Mouse (Mus musculus) CH12.LX (cell line): Measurements from ENCODE around the gene Capn2. TPM values are rescaled to one million over a fixed set of nuclear protein-coding genes. Genes with fewer than 3 reads are reported as not detected.

ENCODE experiments used
- DNase-seq: peaks from one replicate; pipeline ENCODE4 v3.0.0-alpha.2; 2013; ENCODE audit errors: extremely low read depth
- H3K27ac ChIP-seq: 2 replicates; pipeline ENCODE4 v1.5.1; 2012; ENCODE audit warnings: low read depth, mild to moderate bottlenecking, control low read depth, moderate library complexity; ENCODE audit not compliant: insufficient read depth
- H3K27me3 ChIP-seq: replicated peaks from 2 replicates; pipeline ENCODE3; 2012; ENCODE audit warnings: inconsistent platforms
- H3K36me3 ChIP-seq, 2 experiments: replicated peaks in 1 of 2; 2 replicates each; pipeline versions ENCODE3 to v1.6.1; 2012; ENCODE audit warnings: inconsistent platforms in 1 of 2, low read length in 1 of 2, mild to moderate bottlenecking in 1 of 2, mixed read lengths in 1 of 2, moderate library complexity in 1 of 2; ENCODE audit not compliant: control insufficient read depth in 1 of 2, insufficient read depth in 1 of 2
- H3K4me1 ChIP-seq, 2 experiments: 2 replicates each; pipeline ENCODE4 v1.6.1; 2012; ENCODE audit warnings: inconsistent platforms in 1 of 2, moderate library complexity in 1 of 2; ENCODE audit not compliant: insufficient read depth in 2 of 2, control insufficient read depth in 1 of 2
- H3K4me2 ChIP-seq: 2 replicates; pipeline ENCODE4 v1.6.1; 2012; ENCODE audit warnings: low read depth, mild to moderate bottlenecking, control low read depth; ENCODE audit not compliant: poor library complexity, insufficient read depth, severe bottlenecking
- H3K4me3 ChIP-seq, 3 experiments: fragments of 150-350 bp in 1 of 3; sonication (generic) in 1 of 3; replicated peaks in 1 of 3; 2 replicates each; pipeline versions ENCODE3 to v1.5.1; 2011 to 2012; ENCODE audit warnings: low read depth in 2 of 3, low read length in 2 of 3, mild to moderate bottlenecking in 2 of 3, moderate library complexity in 2 of 3, control low read depth in 1 of 3, improper control_type of control experiment in 1 of 3, inconsistent platforms in 1 of 3, mixed read lengths in 1 of 3; ENCODE audit not compliant: poor library complexity in 1 of 3
- H3K79me2 ChIP-seq: replicated peaks from 2 replicates; pipeline ENCODE4 v1.6.1; 2012; ENCODE audit warnings: mild to moderate bottlenecking, moderate library complexity; ENCODE audit not compliant: control insufficient read depth, poor library complexity, insufficient read depth, severe bottlenecking; ENCODE audit errors: extremely low read depth
- H3K9ac ChIP-seq: 2 replicates; pipeline ENCODE4 v1.6.1; 2012; ENCODE audit warnings: low read depth, mild to moderate bottlenecking, control low read depth, moderate library complexity; ENCODE audit not compliant: insufficient read depth
- H3K9me3 ChIP-seq: replicated peaks from 2 replicates; pipeline ENCODE3; 2012; ENCODE audit warnings: low read length, inconsistent platforms, mixed read lengths
- CHD1 ChIP-seq: IDR thresholded peaks from 2 replicates; pipeline ENCODE4 v1.6.1; 2012; ENCODE audit warnings: low read depth, low read length, improper control_type of control experiment, inconsistent platforms
- CHD2 ChIP-seq: IDR thresholded peaks from 2 replicates; pipeline ENCODE4 v1.6.1; 2011; ENCODE audit warnings: low read length, improper control_type of control experiment
- E2F4 ChIP-seq: IDR thresholded peaks from 2 replicates; pipeline ENCODE4 v1.6.1; 2011; ENCODE audit warnings: low read depth, low read length, improper control_type of control experiment; ENCODE audit not compliant: insufficient replicate concordance
- IRF4 ChIP-seq: IDR thresholded peaks from 2 replicates; pipeline ENCODE4 v1.6.1; 2014; ENCODE audit warnings: low read depth, mild to moderate bottlenecking, inconsistent platforms, low read length, improper control_type of control experiment
- JUND ChIP-seq: conservative IDR thresholded peaks from 2 replicates; pipeline ENCODE4 v1.6.1; 2011; ENCODE audit warnings: low read depth, low read length, improper control_type of control experiment
- KAT2A ChIP-seq: IDR thresholded peaks from 2 replicates; pipeline ENCODE4 v1.6.1; 2012; ENCODE audit warnings: low read length, improper control_type of control experiment, inconsistent platforms; ENCODE audit not compliant: insufficient replicate concordance
- MAX ChIP-seq: IDR thresholded peaks from 2 replicates; pipeline ENCODE4 v1.6.1; 2011; ENCODE audit warnings: low read length, improper control_type of control experiment
- PAX5 ChIP-seq: IDR thresholded peaks from 2 replicates; pipeline ENCODE4 v1.6.1; 2012; ENCODE audit warnings: low read length, inconsistent platforms, mixed read lengths
- POLR2A ChIP-seq: IDR thresholded peaks from 2 replicates; pipeline ENCODE4 v1.6.1; 2011; ENCODE audit warnings: low read depth, mild to moderate bottlenecking, improper control_type of control experiment, low read length
- POLR2AphosphoS2 ChIP-seq: IDR thresholded peaks from 2 replicates; pipeline ENCODE4 v1.6.1; 2011; ENCODE audit warnings: low read depth, low read length, improper control_type of control experiment
- SIN3A ChIP-seq: IDR thresholded peaks from 2 replicates; pipeline ENCODE4 v1.6.1; 2012; ENCODE audit warnings: low read length, improper control_type of control experiment, inconsistent platforms
- UBTF ChIP-seq: IDR thresholded peaks from 2 replicates; pipeline ENCODE4 v1.6.1; 2012; ENCODE audit warnings: low read depth, mild to moderate bottlenecking, inconsistent platforms, low read length, improper control_type of control experiment, moderate library complexity
- USF1 ChIP-seq: IDR thresholded peaks from 2 replicates; pipeline ENCODE4 v1.6.1; 2014; ENCODE audit warnings: low read depth, mild to moderate bottlenecking, inconsistent platforms, low read length, improper control_type of control experiment
- USF2 ChIP-seq: conservative IDR thresholded peaks from 2 replicates; pipeline ENCODE4 v1.6.1; 2011; ENCODE audit warnings: low read depth, low read length, improper control_type of control experiment
- ZC3H11A ChIP-seq: IDR thresholded peaks from 2 replicates; pipeline ENCODE4 v1.6.1; 2012; ENCODE audit warnings: low read depth, mild to moderate bottlenecking, inconsistent platforms, low read length, improper control_type of control experiment
- ZNF384 ChIP-seq: IDR thresholded peaks from 2 replicates; pipeline ENCODE4 v1.6.1; 2012; ENCODE audit warnings: low read depth, low read length, improper control_type of control experiment, inconsistent platforms
- dilution Hi-C: fragments of 300-500 bp; cut with MboI; formaldehyde crosslinking; loops from 2 replicates; pipeline ENCODE4 v1.14.3; 2020; ENCODE audit warnings: low sequenced_read_pairs; ENCODE audit not compliant: extremely low pct_unique_long_range_greater_than_20kb, extremely low pct_ligation_motif_present
- in situ Hi-C: fragments of 300-500 bp; cut with MboI; formaldehyde crosslinking; loops from 3 replicates; pipeline ENCODE4 v1.14.3; 2019; ENCODE audit warnings: low sequenced_read_pairs, low pct_ligation_motif_present, low pct_unique_long_range_greater_than_20kb, mixed read lengths
- polyA plus RNA-seq: library from polyadenylated mRNA; unstranded; fragments of >175 nt; gene quantifications from 2 replicates; pipeline ENCODE4 v1.2.1, GENCODE M21; 2012; ENCODE audit warnings: low read depth; ENCODE audit not compliant: insufficient read length
- total RNA-seq, 2 experiments: library from RNA; depleted of rRNA; stranded (reverse); fragments of 300-350 nt in 1 of 2; fragments of >200 nt in 1 of 2; gene quantifications; 2 replicates each; pipeline ENCODE4 v1.2.3; 2012 to 2014

Capn2 gene
- total and polyA plus RNA-seq, 3 experiments, result 10.9 to 28.1 (median 15.0) TPM

- no peak for TF ChIP-seq E2F4
- no peak for TF ChIP-seq USF1
- TF ChIP-seq KAT2A, result no peak
- no peak for TF ChIP-seq PAX5
- TF ChIP-seq POLR2AphosphoS2, result no peak
- no peak for TF ChIP-seq CHD2
- no peak for TF ChIP-seq JUND
- no peak for TF ChIP-seq CHD1
- TF ChIP-seq UBTF, result no peak
- no peak for TF ChIP-seq ZC3H11A
- H3K4me2 ChIP-seq, result no peak overlapping the region
- H3K9me3 ChIP-seq, result no peaks in the 10 kb centered on the region
- no peaks in the 10 kb centered on the region for H3K27me3 ChIP-seq
- H3K4me1 ChIP-seq, result no peaks in the 10 kb centered on the region
- dilution Hi-C loops (no loop called here), in situ Hi-C loops (no loop called here)
- no peak overlapping the region for H3K9ac ChIP-seq
- H3K79me2 ChIP-seq, result no peaks in the 10 kb centered on the region
- H3K36me3 ChIP-seq, result peaks cover 39 to 76% of the 10 kb centered on the region in 2 experiments
- H3K4me3 ChIP-seq, result no peak overlapping the region
- no peak for DNase-seq
- H3K27ac ChIP-seq, result no peak overlapping the region
These were observed 34.2 kb downstream of the Capn2 start for GRCm38 (mm10) chr1:182482991-182483909.

- dilution Hi-C loops (no loop called here), in situ Hi-C loops (no loop called here)
- Histone ChIP-seq H3K4me3 (no peak overlapping the region), H3K4me2 (no peak overlapping the region), H3K79me2 (no peaks in the 10 kb centered on the region), H3K27ac (no peak overlapping the region), H3K9ac (no peak overlapping the region), H3K9me3 (no peaks in the 10 kb centered on the region), H3K4me1 (no peaks in the 10 kb centered on the region), H3K36me3 (peaks cover 50 to 81% of the 10 kb centered on the region in 2 experiments), H3K27me3 (no peaks in the 10 kb centered on the region)
- TF ChIP-seq ZNF384, result no peak
- no peak for TF ChIP-seq POLR2A
- TF ChIP-seq IRF4, result no peak
- no peak for TF ChIP-seq MAX
- TF ChIP-seq CHD1, result no peak
- no peak for TF ChIP-seq SIN3A
- no peak for TF ChIP-seq POLR2AphosphoS2
- no peak for TF ChIP-seq USF2
- no peak for TF ChIP-seq E2F4
- DNase-seq, result no peak
These were observed 35.6 kb downstream of the Capn2 start for GRCm38 (mm10) chr1:182481646-182482295.
